Comparison of ENCODE assay signal across 5 mouse cellular contexts in genomic region chr6:91287148-91287547, GRCm38 (mm10).
"Had no signal": no experiment of that assay in that cellular context is flagged by ENCODE, and none has a peak within 500 bp of the region (broad histone marks: within the 10 kb centered on the region; RNA-seq: fewer than 3 reads in every experiment).

No protein-coding gene starts in this region.

- H3K9ac ChIP-seq: limb, embryonic 15.5 days; liver, embryonic 12.5 days; lung, embryonic 14.5 days; neural tube, embryonic 13.5 days had no signal

- H3K36me3 ChIP-seq: limb, embryonic 15.5 days; liver, embryonic 12.5 days; neural tube, embryonic 13.5 days had no signal

- H3K9me3 ChIP-seq: limb, embryonic 15.5 days; liver, embryonic 12.5 days; neural tube, embryonic 13.5 days had no signal

- H3K4me3 ChIP-seq: left cerebral cortex, adult 2 months; limb, embryonic 15.5 days; liver, embryonic 12.5 days; neural tube, embryonic 13.5 days had no signal

- H3K4me2 ChIP-seq: limb, embryonic 15.5 days; liver, embryonic 12.5 days; lung, embryonic 14.5 days; neural tube, embryonic 13.5 days had no signal

- H3K4me1 ChIP-seq: liver, embryonic 12.5 days had no signal

- H3K27ac ChIP-seq: left cerebral cortex, adult 2 months; limb, embryonic 15.5 days; liver, embryonic 12.5 days; neural tube, embryonic 13.5 days had no signal
